Mouse (Mus musculus): ENCODE measurements around the gene Flad1. TPM values are rescaled to one million over a fixed set of nuclear protein-coding genes. Genes with fewer than 3 reads are reported as not detected.

Gene Flad1
- polyA plus RNA-seq, 1 experiment from 2014 or later, result 28.5 TPM

GRCm38 (mm10) chr3:89360237-89360636 lies 51.4 kb downstream of the Flad1 start:
- Histone ChIP-seq H3K9ac (ENCODE audit: low read length) (no peak overlapping the region), H3K9me3 (ENCODE audit: control insufficient read depth, low read length) (no peaks in the 10 kb centered on the region), H3K4me3 (ENCODE audit: low read depth, low read length) (no peak overlapping the region), H3K4me2 (ENCODE audit: low read depth, low read length, severe bottlenecking) (no peak overlapping the region), H3K36me3 (ENCODE audit: control insufficient read depth, insufficient read depth, low read length) (no peaks in the 10 kb centered on the region), H3K27ac (ENCODE audit: low read depth, low read length) (no peak overlapping the region), H3K4me1 (replicated peaks; ENCODE audit: control insufficient read depth, insufficient read depth, low read length) (no peaks in the 10 kb centered on the region), H3K27me3 (ENCODE audit: control insufficient read depth, insufficient read depth, low read length) (no peaks in the 10 kb centered on the region)
- DNase-seq (ENCODE audit: low spot score) (no peak), ATAC-seq (replicated peaks; ENCODE audit: low FRiP score) (no peak)
- 75% methylated on average over 3 of the region's 3 CpGs for WGBS

GRCm38 (mm10) chr3:89359630-89360029 lies 52.0 kb downstream of the Flad1 start:
- Histone ChIP-seq H3K9ac (ENCODE audit: low read length) (no peak overlapping the region), H3K27ac (ENCODE audit: low read depth, low read length) (no peak overlapping the region), H3K4me2 (ENCODE audit: low read depth, low read length, severe bottlenecking) (no peak overlapping the region), H3K4me3 (ENCODE audit: low read depth, low read length) (no peak overlapping the region), H3K9me3 (ENCODE audit: control insufficient read depth, low read length) (no peaks in the 10 kb centered on the region), H3K36me3 (ENCODE audit: control insufficient read depth, insufficient read depth, low read length) (no peaks in the 10 kb centered on the region), H3K4me1 (replicated peaks; ENCODE audit: control insufficient read depth, insufficient read depth, low read length) (no peaks in the 10 kb centered on the region), H3K27me3 (ENCODE audit: control insufficient read depth, insufficient read depth, low read length) (no peaks in the 10 kb centered on the region)
- no peak for ATAC-seq (replicated peaks; ENCODE audit: low FRiP score)
- DNase-seq (ENCODE audit: low spot score), result no peak
- WGBS, result 80% methylated on average over 6 of the region's 6 CpGs

GRCm38 (mm10) chr3:89356029-89356428 lies 55.6 kb downstream of the Flad1 start:
- H3K4me2 ChIP-seq (ENCODE audit: low read depth, low read length, severe bottlenecking), result no peak overlapping the region
- no peaks in the 10 kb centered on the region for H3K9me3 ChIP-seq (ENCODE audit: control insufficient read depth, low read length)
- WGBS, result 72% methylated on average over 9 of the region's 9 CpGs
- H3K27ac ChIP-seq (ENCODE audit: low read depth, low read length), result no peak overlapping the region
- H3K4me1 ChIP-seq (replicated peaks; ENCODE audit: control insufficient read depth, insufficient read depth, low read length), result no peaks in the 10 kb centered on the region
- no peak for DNase-seq (ENCODE audit: low spot score)
- H3K9ac ChIP-seq (ENCODE audit: low read length), result no peak overlapping the region
- H3K27me3 ChIP-seq (ENCODE audit: control insufficient read depth, insufficient read depth, low read length), result no peaks in the 10 kb centered on the region
- ATAC-seq (replicated peaks; ENCODE audit: low FRiP score), result no peak
- no peaks in the 10 kb centered on the region for H3K36me3 ChIP-seq (ENCODE audit: control insufficient read depth, insufficient read depth, low read length)
- no peak overlapping the region for H3K4me3 ChIP-seq (ENCODE audit: low read depth, low read length)

- Histone ChIP-seq H3K4me1 (replicated peaks; ENCODE audit: control insufficient read depth, insufficient read depth, low read length) (no peaks in the 10 kb centered on the region), H3K9ac (ENCODE audit: low read length) (no peak overlapping the region), H3K9me3 (ENCODE audit: control insufficient read depth, low read length) (no peaks in the 10 kb centered on the region), H3K4me3 (ENCODE audit: low read depth, low read length) (no peak overlapping the region), H3K36me3 (ENCODE audit: control insufficient read depth, insufficient read depth, low read length) (no peaks in the 10 kb centered on the region), H3K27ac (ENCODE audit: low read depth, low read length) (no peak overlapping the region), H3K4me2 (ENCODE audit: low read depth, low read length, severe bottlenecking) (no peak overlapping the region), H3K27me3 (ENCODE audit: control insufficient read depth, insufficient read depth, low read length) (0 out of 2 replicates have a peak, but pooled peaks cover 3% of the 10 kb centered on the region)
- DNase-seq (ENCODE audit: low spot score), result no peak
- no peak for ATAC-seq (replicated peaks; ENCODE audit: low FRiP score)
- WGBS, result 80% methylated on average over 6 of the region's 6 CpGs
These were observed 56.2 kb downstream of the Flad1 start for GRCm38 (mm10) chr3:89355512-89355902.

- peak; percentile 90 for DNase-seq (ENCODE audit: low spot score)
- no peak overlapping the region for H3K4me3 ChIP-seq (ENCODE audit: low read depth, low read length)
- WGBS, result 20% methylated on average over 5 of the region's 5 CpGs
- H3K27ac ChIP-seq (ENCODE audit: low read depth, low read length), result no peak overlapping the region
- H3K9ac ChIP-seq (ENCODE audit: low read length), result no peak overlapping the region
- H3K36me3 ChIP-seq (ENCODE audit: control insufficient read depth, insufficient read depth, low read length), result no peaks in the 10 kb centered on the region
- no peaks in the 10 kb centered on the region for H3K9me3 ChIP-seq (ENCODE audit: control insufficient read depth, low read length)
- H3K27me3 ChIP-seq (ENCODE audit: control insufficient read depth, insufficient read depth, low read length), result 0 out of 2 replicates have a peak, but pooled peaks cover 4% of the 10 kb centered on the region
- H3K4me1 ChIP-seq (replicated peaks; ENCODE audit: control insufficient read depth, insufficient read depth, low read length), result 0 out of 2 replicates have a peak, but pooled peaks cover 3% of the 10 kb centered on the region
- H3K4me2 ChIP-seq (ENCODE audit: low read depth, low read length, severe bottlenecking), result no peak overlapping the region
- ATAC-seq (replicated peaks; ENCODE audit: low FRiP score), result peak; percentile 6; the same call in 1 of the 2 replicates
These were observed 56.7 kb downstream of the Flad1 start for GRCm38 (mm10) chr3:89354816-89355511.

- 0 out of 2 replicates have a peak, but pooled peaks cover 4% of the 10 kb centered on the region for H3K27me3 ChIP-seq (ENCODE audit: control insufficient read depth, insufficient read depth, low read length)
- no peak overlapping the region for H3K4me3 ChIP-seq (ENCODE audit: low read depth, low read length)
- no peaks in the 10 kb centered on the region for H3K9me3 ChIP-seq (ENCODE audit: control insufficient read depth, low read length)
- DNase-seq (ENCODE audit: low spot score) (no peak), ATAC-seq (replicated peaks; ENCODE audit: low FRiP score) (no peak)
- no peaks in the 10 kb centered on the region for H3K36me3 ChIP-seq (ENCODE audit: control insufficient read depth, insufficient read depth, low read length)
- peaks cover 8% of the 10 kb centered on the region for H3K4me1 ChIP-seq (replicated peaks; ENCODE audit: control insufficient read depth, insufficient read depth, low read length)
- 78% methylated on average over 5 of the region's 5 CpGs for WGBS
- H3K27ac ChIP-seq (ENCODE audit: low read depth, low read length), result no peak overlapping the region
- no peak overlapping the region for H3K9ac ChIP-seq (ENCODE audit: low read length)
- no peak overlapping the region for H3K4me2 ChIP-seq (ENCODE audit: low read depth, low read length, severe bottlenecking)
These were observed 60.4 kb downstream of the Flad1 start for GRCm38 (mm10) chr3:89351271-89351670.

Other genes with a start within 250 kb of the Flad1 start
- gene Clk2, start 247.1 kb downstream of the Flad1 start, polyA plus RNA-seq (2014; fragmentation: Nextera tagmentation; extraction: Ambion mirVana), result 34.7 and 40.8 TPM in 2 replicates
- 92.5 and 107 TPM in 2 replicates for gene Scamp3, start 234.4 kb downstream of the Flad1 start, polyA plus RNA-seq (2014; fragmentation: Nextera tagmentation; extraction: Ambion mirVana)
- 26.3 and 27.8 TPM in 2 replicates for gene Fam189b, start 228.7 kb downstream of the Flad1 start, polyA plus RNA-seq (2014; fragmentation: Nextera tagmentation; extraction: Ambion mirVana)
- gene Gba, start 208.9 kb downstream of the Flad1 start, polyA plus RNA-seq (2014; fragmentation: Nextera tagmentation; extraction: Ambion mirVana), result 32.4 and 37.7 TPM in 2 replicates
- 63.3 and 69.9 TPM in 2 replicates for gene Thbs3, start 196.7 kb downstream of the Flad1 start, polyA plus RNA-seq (2014; fragmentation: Nextera tagmentation; extraction: Ambion mirVana)
- gene Mtx1, start 184.8 kb downstream of the Flad1 start, polyA plus RNA-seq (2014; fragmentation: Nextera tagmentation; extraction: Ambion mirVana), result 194 and 213 TPM in 2 replicates
- gene Muc1, start 182.8 kb downstream of the Flad1 start, polyA plus RNA-seq (2014; fragmentation: Nextera tagmentation; extraction: Ambion mirVana), result 2.0 and 3.4 TPM in 2 replicates
- gene Krtcap2, start 165.9 kb downstream of the Flad1 start, polyA plus RNA-seq (2014; fragmentation: Nextera tagmentation; extraction: Ambion mirVana), result 237 and 252 TPM in 2 replicates
- 11.9 and 13.5 TPM in 2 replicates for gene Trim46, start 165.6 kb downstream of the Flad1 start, polyA plus RNA-seq (2014; fragmentation: Nextera tagmentation; extraction: Ambion mirVana)
- 79.0 and 83.9 TPM in 2 replicates for gene Dpm3, start 152.5 kb downstream of the Flad1 start, polyA plus RNA-seq (2014; fragmentation: Nextera tagmentation; extraction: Ambion mirVana)
- 28.4 and 31.8 TPM in 2 replicates for gene Slc50a1, start 141.3 kb downstream of the Flad1 start, polyA plus RNA-seq (2014; fragmentation: Nextera tagmentation; extraction: Ambion mirVana)
- 10.8 and 11.4 TPM in 2 replicates for gene Efna1, start 130.7 kb downstream of the Flad1 start, polyA plus RNA-seq (2014; fragmentation: Nextera tagmentation; extraction: Ambion mirVana)
- gene Efna3, start 88.9 kb downstream of the Flad1 start, polyA plus RNA-seq (2014; fragmentation: Nextera tagmentation; extraction: Ambion mirVana), result 6.6 and 7.7 TPM in 2 replicates
- 17.1 and 20.7 TPM in 2 replicates for gene Efna4, start 73.8 kb downstream of the Flad1 start, polyA plus RNA-seq (2014; fragmentation: Nextera tagmentation; extraction: Ambion mirVana)
- 27.9 and 28.4 TPM in 2 replicates for gene Adam15, start 61.9 kb downstream of the Flad1 start, polyA plus RNA-seq (2014; fragmentation: Nextera tagmentation; extraction: Ambion mirVana)
- gene Dcst2, start 49.9 kb downstream of the Flad1 start, polyA plus RNA-seq (2014; fragmentation: Nextera tagmentation; extraction: Ambion mirVana), result 0.13 TPM in 1 of 2 replicates, not detected in the other
- 0.08 and 0.15 TPM in 2 replicates for gene Dcst1, start 46.6 kb downstream of the Flad1 start, polyA plus RNA-seq (2014; fragmentation: Nextera tagmentation; extraction: Ambion mirVana)
- 1.3 and 1.4 TPM in 2 replicates for gene Zbtb7b, start 17.1 kb downstream of the Flad1 start, polyA plus RNA-seq (2014; fragmentation: Nextera tagmentation; extraction: Ambion mirVana)
- 0.91 and 1.9 TPM in 2 replicates for gene Lenep, start 9.1 kb downstream of the Flad1 start, polyA plus RNA-seq (2014; fragmentation: Nextera tagmentation; extraction: Ambion mirVana)
- gene Cks1b, start 6.5 kb upstream of the Flad1 start, polyA plus RNA-seq (2014; fragmentation: Nextera tagmentation; extraction: Ambion mirVana), result 491 and 495 TPM in 2 replicates
- gene Shc1, start 6.6 kb upstream of the Flad1 start, polyA plus RNA-seq (2014; fragmentation: Nextera tagmentation; extraction: Ambion mirVana), result 30.9 and 31.6 TPM in 2 replicates
- 53.9 and 60.6 TPM in 2 replicates for gene Pygo2, start 18.3 kb upstream of the Flad1 start, polyA plus RNA-seq (2014; fragmentation: Nextera tagmentation; extraction: Ambion mirVana)
- gene Pbxip1, start 24.8 kb upstream of the Flad1 start, polyA plus RNA-seq (2014; fragmentation: Nextera tagmentation; extraction: Ambion mirVana), result 9.1 and 10.0 TPM in 2 replicates
- gene Pmvk, start 42.7 kb upstream of the Flad1 start, polyA plus RNA-seq (2014; fragmentation: Nextera tagmentation; extraction: Ambion mirVana), result 62.5 and 71.1 TPM in 2 replicates
- gene Kcnn3, start 108.3 kb upstream of the Flad1 start, polyA plus RNA-seq (2014; fragmentation: Nextera tagmentation; extraction: Ambion mirVana), result 1.3 and 1.8 TPM in 2 replicates